Mouse (Mus musculus) lung, adult 2 months (tissue): ENCODE measurements around the gene Mbd6. TPM values are rescaled to one million over a fixed set of nuclear protein-coding genes. Genes with fewer than 3 reads are reported as not detected.

Experiments
- DNase-seq: peaks from one replicate; pipeline ENCODE4 v3.0.0; 2022
- H3K4me1 ChIP-seq: fragments of 200-500 bp; 2 replicates; pipeline ENCODE4 v1.6.1; 2011; ENCODE audit warnings: low read length; ENCODE audit not compliant: control insufficient read depth, insufficient read depth
- H3K4me3 ChIP-seq: fragments of 200-500 bp; replicated peaks from 2 replicates; pipeline ENCODE3; 2011; ENCODE audit warnings: low read depth, mild to moderate bottlenecking, control low read depth, low read length; ENCODE audit errors: extremely low read depth
- CTCF ChIP-seq: fragments of 200-500 bp; IDR thresholded peaks from 2 replicates; pipeline ENCODE4 v1.5.1; 2011; ENCODE audit warnings: mild to moderate bottlenecking, low read length, control low read depth; ENCODE audit not compliant: insufficient read depth
- POLR2A ChIP-seq: fragments of 200-500 bp; IDR thresholded peaks from 2 replicates; pipeline ENCODE4 v1.6.1; 2011; ENCODE audit warnings: low read depth, mild to moderate bottlenecking, control low read depth, low read length, borderline replicate concordance; ENCODE audit errors: extremely low read depth
- WGBS: fragments of 180-500 bp; shearing (Covaris S2); methylation state at CpG from one replicate; pipeline ENCODE4 v1.1.7; 2018; 5-methylcytosine and 5-hydroxymethylcytosine counted together
- polyA plus RNA-seq: library from polyadenylated mRNA; depleted of rRNA; stranded (reverse); fragments of >200 nt; gene quantifications from 2 replicates; pipeline ENCODE4 v1.2.3, GENCODE M21; 2012

Gene Mbd6
- polyA plus RNA-seq, 1 experiment = 57.6 TPM

GRCm38 (mm10) chr10:127326017-127326801, 37.4 kb upstream of the Mbd6 start:
- peak; percentile 30 for DNase-seq
- WGBS = 10% methylated on average over 50 of the region's 54 CpGs
- Histone ChIP-seq H3K4me3 (peak overlapping the region; percentile 35), H3K4me1 (peaks cover 6% of the 10 kb centered on the region)
- no peak for TF ChIP-seq CTCF
- TF ChIP-seq POLR2A = no peak

GRCm38 (mm10) chr10:127325454-127326016, 36.7 kb upstream of the Mbd6 start:
- 43% methylated on average over 14 of the region's 14 CpGs for WGBS
- no peak for DNase-seq
- H3K4me3 ChIP-seq = no peak overlapping the region
- TF ChIP-seq POLR2A = no peak
- no peak for TF ChIP-seq CTCF
- peaks cover 6% of the 10 kb centered on the region for H3K4me1 ChIP-seq

DNA sequence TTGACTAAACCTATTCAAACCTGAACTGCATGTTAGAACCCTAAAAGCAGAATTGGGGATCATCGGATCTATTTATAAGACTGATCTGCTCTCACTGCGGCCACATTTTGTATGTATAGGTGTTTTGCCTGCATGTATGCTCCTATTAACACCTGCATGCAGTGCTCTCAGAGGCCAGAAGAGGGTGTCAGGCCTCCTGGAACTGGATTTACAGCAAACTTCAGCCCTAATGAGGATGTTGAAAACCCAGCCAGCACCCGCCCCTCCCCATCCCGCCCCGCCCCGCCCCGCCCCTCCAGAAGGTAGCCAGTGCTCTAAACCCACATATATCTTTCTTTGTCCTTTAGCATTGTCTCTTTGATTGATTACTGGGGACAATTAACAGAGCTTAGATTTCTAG, 35.7 kb upstream of the Mbd6 start:
- Histone ChIP-seq H3K4me3 (no peak overlapping the region), H3K4me1 (peaks cover 6% of the 10 kb centered on the region)
- peak; percentile 50 for TF ChIP-seq CTCF
- no peak for TF ChIP-seq POLR2A
- peak; percentile 28 for DNase-seq
- 12% methylated on average over 7 of the region's 7 CpGs for WGBS

DNA sequence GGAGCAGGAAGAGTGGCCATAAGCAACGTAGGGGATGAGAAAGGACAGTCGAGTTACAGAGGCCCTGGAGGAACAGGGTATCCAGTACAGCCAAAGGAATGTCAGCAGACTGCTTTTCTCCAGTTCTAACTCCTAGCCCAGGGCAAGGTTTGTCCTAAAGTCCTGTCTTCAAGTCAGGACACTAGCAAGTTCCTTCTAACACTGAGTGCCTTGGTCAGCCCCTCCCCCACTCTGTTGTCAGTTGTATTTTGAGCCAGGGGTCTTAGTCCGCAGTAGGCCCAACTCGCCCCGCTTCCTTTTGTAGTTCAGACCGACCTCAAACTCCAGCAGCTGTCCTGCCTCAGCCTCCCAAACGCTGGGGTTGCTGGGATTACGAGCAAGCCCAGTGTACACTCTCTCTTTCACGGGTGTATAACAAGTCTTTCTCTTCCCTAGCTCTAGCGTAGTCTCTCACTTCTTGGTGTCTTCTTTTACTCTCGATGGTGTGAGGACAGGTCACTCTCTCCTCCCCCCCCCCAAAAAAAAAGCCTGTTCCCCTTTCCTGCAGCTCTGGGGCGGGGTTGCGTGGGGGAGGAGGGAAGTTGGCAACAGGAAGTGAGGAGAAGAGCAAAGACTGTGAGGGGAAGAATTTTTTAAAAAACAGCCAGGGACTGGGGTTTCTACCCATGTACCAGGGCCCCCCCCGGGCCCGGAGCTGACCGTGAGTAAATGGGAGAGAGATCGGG, 34.5 kb upstream of the Mbd6 start:
- TF ChIP-seq POLR2A = no peak
- TF ChIP-seq CTCF = no peak
- WGBS = 48% methylated on average over 17 of the region's 17 CpGs
- no peak for DNase-seq
- peak overlapping the region; percentile 46 for H3K4me3 ChIP-seq
- peaks cover 6% of the 10 kb centered on the region for H3K4me1 ChIP-seq

DNA sequence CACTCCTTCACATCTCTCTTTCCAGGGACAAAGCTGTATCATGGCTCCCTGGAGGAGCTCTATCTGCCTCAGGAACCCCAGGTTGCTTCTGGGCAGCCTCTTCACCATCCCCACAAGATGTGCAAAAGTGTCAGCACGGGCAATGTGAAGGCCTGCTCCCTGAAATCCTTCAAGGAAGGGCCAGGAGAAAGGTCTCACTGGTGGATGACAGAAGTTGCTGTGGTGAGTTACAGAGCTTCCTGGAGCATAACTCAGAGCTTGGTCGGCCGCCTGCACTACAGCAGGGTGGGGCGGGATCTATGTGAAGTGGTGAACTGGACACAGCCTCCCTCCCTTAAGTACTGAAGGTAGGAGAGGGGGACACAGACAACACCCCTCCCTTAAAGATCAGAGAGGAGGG, 33.9 kb upstream of the Mbd6 start:
- 56% methylated on average over 4 of the region's 4 CpGs for WGBS
- H3K4me3 ChIP-seq = no peak overlapping the region
- no peak for TF ChIP-seq CTCF
- H3K4me1 ChIP-seq = peaks cover 6% of the 10 kb centered on the region
- no peak for DNase-seq

DNA sequence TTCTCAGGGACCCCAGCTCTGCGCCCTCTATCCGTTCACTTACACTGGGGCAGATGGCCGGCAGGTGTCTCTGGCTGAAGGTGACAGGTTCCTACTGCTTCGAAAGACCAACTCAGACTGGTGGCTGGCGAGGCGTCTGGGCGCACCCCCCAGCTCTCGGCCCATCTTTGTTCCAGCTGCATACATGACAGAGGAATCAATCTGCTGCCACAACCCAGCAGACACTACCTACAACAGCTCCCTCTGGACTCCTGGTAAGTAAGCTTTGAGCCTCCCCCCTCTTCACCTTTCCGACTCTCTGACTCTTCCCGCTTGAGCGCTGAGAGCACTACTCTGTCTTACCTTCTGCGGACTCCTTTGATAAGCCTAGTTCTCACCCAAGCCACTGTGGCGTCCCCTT, 33.4 kb upstream of the Mbd6 start:
- WGBS = 58% methylated on average over 13 of the region's 13 CpGs
- Histone ChIP-seq H3K4me1 (peaks cover 6% of the 10 kb centered on the region), H3K4me3 (no peak overlapping the region)
- TF ChIP-seq CTCF (no peak), POLR2A (no peak)
- no peak for DNase-seq

GRCm38 (mm10) chr10:127321621-127322020, 32.8 kb upstream of the Mbd6 start, which contains the start of gene Arhgap9:
Arhgap9 (plus strand) TSS chr10:127321964.
- 51% methylated on average over 3 of the region's 3 CpGs for WGBS
- TF ChIP-seq POLR2A (no peak), CTCF (no peak)
- Histone ChIP-seq H3K4me3 (no peak within 1 kb of the TSS), H3K4me1 (peaks cover 6% of the 10 kb centered on the region)
- no peak for DNase-seq

DNA sequence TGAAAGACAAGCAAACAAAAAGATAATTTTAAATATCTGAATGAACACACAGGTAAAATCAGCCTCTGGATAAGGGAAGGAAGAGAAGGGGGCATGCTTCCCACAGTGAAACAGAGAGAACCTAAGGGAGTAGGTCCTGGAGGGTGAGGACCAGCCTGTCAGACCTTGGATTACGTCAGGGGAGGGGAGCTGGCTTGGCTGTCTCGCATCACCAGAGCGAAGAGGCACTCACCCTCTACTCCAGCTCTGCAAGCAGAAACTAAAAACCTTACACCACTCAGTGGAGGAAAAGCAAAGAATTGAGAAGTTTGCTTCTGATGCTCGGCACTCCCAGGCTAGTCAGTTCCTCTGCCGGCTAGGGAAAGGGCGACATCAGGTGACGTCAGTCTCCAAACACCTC, 31.2 kb upstream of the Mbd6 start:
- 57% methylated on average over 7 of the region's 7 CpGs for WGBS
- Histone ChIP-seq H3K4me1 (no peaks in the 10 kb centered on the region), H3K4me3 (no peak overlapping the region)
- TF ChIP-seq CTCF (no peak), POLR2A (no peak)
- no peak for DNase-seq

GRCm38 (mm10) chr10:127318009-127318408, 29.2 kb upstream of the Mbd6 start:
- Histone ChIP-seq H3K4me1 (no peaks in the 10 kb centered on the region), H3K4me3 (no peak overlapping the region)
- 32% methylated on average over 4 of the region's 4 CpGs for WGBS
- TF ChIP-seq CTCF (no peak), POLR2A (no peak)
- no peak for DNase-seq
